Mouse (Mus musculus) midbrain, embryonic 12.5 days (tissue): ENCODE results near the gene Aplp2. TPM values are rescaled to one million over a fixed set of nuclear protein-coding genes. Genes with fewer than 3 reads are reported as not detected.

ENCODE experiments used
- ATAC-seq: fragments of 200-750 bp; cut with Nextera tagmentation; 2 replicates; pipeline ENCODE4 v1.8.0; 2017; ENCODE audit warnings: low read depth, moderate TSS enrichment, moderate library complexity; ENCODE audit not compliant: low FRiP score
- H3K27ac ChIP-seq: fragments of 300-500 bp; sonication (generic); replicated peaks from 2 replicates; pipeline ENCODE4 v1.5.1; 2016; ENCODE audit warnings: mild to moderate bottlenecking
- H3K27me3 ChIP-seq: fragments of 300-500 bp; sonication (generic); 2 replicates; pipeline ENCODE4 v1.6.1; 2016; ENCODE audit warnings: mild to moderate bottlenecking
- H3K36me3 ChIP-seq: fragments of 300-500 bp; sonication (generic); 2 replicates; pipeline ENCODE4 v1.6.1; 2016
- H3K4me1 ChIP-seq: fragments of 300-500 bp; sonication (generic); 2 replicates; pipeline ENCODE4 v1.6.1; 2016
- H3K4me2 ChIP-seq: fragments of 300-500 bp; sonication (generic); replicated peaks from 2 replicates; pipeline ENCODE4 v1.6.1; 2016; ENCODE audit warnings: mild to moderate bottlenecking, moderate library complexity
- H3K4me3 ChIP-seq: fragments of 300-500 bp; sonication (generic); 2 replicates; pipeline ENCODE4 v1.5.1; 2016; ENCODE audit warnings: mild to moderate bottlenecking
- H3K9ac ChIP-seq: fragments of 300-500 bp; sonication (generic); replicated peaks from 2 replicates; pipeline ENCODE4 v1.6.1; 2016; ENCODE audit warnings: mild to moderate bottlenecking, moderate library complexity
- H3K9me3 ChIP-seq: fragments of 300-500 bp; sonication (generic); 2 replicates; pipeline ENCODE4 v1.6.1; 2016; ENCODE audit warnings: mild to moderate bottlenecking
- WGBS: fragments of 180-500 bp; shearing (Covaris S2); methylation state at CpG from one replicate; pipeline ENCODE4 v1.1.7; 2016; 5-methylcytosine and 5-hydroxymethylcytosine counted together
- polyA plus RNA-seq: library from polyadenylated mRNA; unstranded; fragments of >200 nt; fragmentation: Nextera tagmentation; extraction: Ambion mirVana; gene quantifications from 2 replicates; pipeline ENCODE4 v1.2.1, GENCODE M21; 2016

Gene Aplp2
- polyA plus RNA-seq, 1 experiment from 2014 or later: 255 TPM

GRCm38 (mm10) chr9:31243939-31244333 is 32.3 kb upstream of the Aplp2 start:
- H3K4me1 ChIP-seq: no peaks in the 10 kb centered on the region
- ATAC-seq: no peak
- H3K27ac ChIP-seq: no peak overlapping the region
- no peaks in the 10 kb centered on the region for H3K9me3 ChIP-seq
- no peaks in the 10 kb centered on the region for H3K27me3 ChIP-seq
- no peaks in the 10 kb centered on the region for H3K36me3 ChIP-seq
- no peak overlapping the region for H3K9ac ChIP-seq
- 86% methylated on average over 5 of the region's 5 CpGs for WGBS
- H3K4me2 ChIP-seq: no peak overlapping the region
- H3K4me3 ChIP-seq: no peak overlapping the region

- H3K36me3 ChIP-seq: no peaks in the 10 kb centered on the region
- ATAC-seq: no peak
- no peaks in the 10 kb centered on the region for H3K9me3 ChIP-seq
- H3K27ac ChIP-seq: no peak overlapping the region
- H3K4me1 ChIP-seq: no peaks in the 10 kb centered on the region
- H3K4me2 ChIP-seq: no peak overlapping the region
- 82% methylated on average over 18 of the region's 18 CpGs for WGBS
- H3K9ac ChIP-seq: no peak overlapping the region
- no peaks in the 10 kb centered on the region for H3K27me3 ChIP-seq
- H3K4me3 ChIP-seq: no peak overlapping the region
These were observed 31.8 kb upstream of the Aplp2 start for GRCm38 (mm10) chr9:31243306-31243938.

GRCm38 (mm10) chr9:31241208-31241699 is 29.6 kb upstream of the Aplp2 start:
- Histone ChIP-seq H3K36me3 (no peaks in the 10 kb centered on the region), H3K9ac (no peak overlapping the region), H3K27ac (no peak overlapping the region), H3K4me2 (no peak overlapping the region), H3K9me3 (no peaks in the 10 kb centered on the region), H3K4me1 (no peaks in the 10 kb centered on the region), H3K4me3 (no peak overlapping the region), H3K27me3 (no peaks in the 10 kb centered on the region)
- 87% methylated on average over 7 of the region's 7 CpGs for WGBS
- no peak for ATAC-seq

- ATAC-seq: no peak
- H3K4me3 ChIP-seq: no peak overlapping the region
- no peaks in the 10 kb centered on the region for H3K27me3 ChIP-seq
- H3K4me2 ChIP-seq: no peak overlapping the region
- no peaks in the 10 kb centered on the region for H3K4me1 ChIP-seq
- WGBS: 83% methylated on average over 8 of the region's 8 CpGs
- no peaks in the 10 kb centered on the region for H3K36me3 ChIP-seq
- no peak overlapping the region for H3K9ac ChIP-seq
- no peak overlapping the region for H3K27ac ChIP-seq
- H3K9me3 ChIP-seq: no peaks in the 10 kb centered on the region
These were observed 29.1 kb upstream of the Aplp2 start for GRCm38 (mm10) chr9:31240522-31241207.

GRCm38 (mm10) chr9:31239551-31239950 is 27.9 kb upstream of the Aplp2 start:
- Histone ChIP-seq H3K36me3 (no peaks in the 10 kb centered on the region), H3K9ac (no peak overlapping the region), H3K9me3 (no peaks in the 10 kb centered on the region), H3K4me2 (no peak overlapping the region), H3K27ac (no peak overlapping the region), H3K27me3 (no peaks in the 10 kb centered on the region), H3K4me1 (no peaks in the 10 kb centered on the region), H3K4me3 (no peak overlapping the region)
- no peak for ATAC-seq
- 83% methylated on average over 2 of the region's 2 CpGs for WGBS

- 90% methylated on average over 2 of the region's 2 CpGs for WGBS
- H3K4me2 ChIP-seq: no peak overlapping the region
These were observed 26.9 kb upstream of the Aplp2 start for GRCm38 (mm10) chr9:31238526-31238925.

GRCm38 (mm10) chr9:31236079-31236478 is 24.5 kb upstream of the Aplp2 start:
- H3K9me3 ChIP-seq: no peaks in the 10 kb centered on the region
- no peak overlapping the region for H3K4me2 ChIP-seq
- no peak for ATAC-seq
- WGBS: 78% methylated on average over 5 of the region's 5 CpGs
- H3K4me3 ChIP-seq: no peak overlapping the region
- no peaks in the 10 kb centered on the region for H3K36me3 ChIP-seq
- H3K27me3 ChIP-seq: no peaks in the 10 kb centered on the region
- H3K9ac ChIP-seq: no peak overlapping the region
- peaks cover 7% of the 10 kb centered on the region; the same call in 1 of the 2 replicates for H3K4me1 ChIP-seq
- H3K27ac ChIP-seq: no peak overlapping the region

More at GRCm38 (mm10) chr9:31238526-31238925, 26.9 kb upstream of the Aplp2 start:
- H3K27ac ChIP-seq: no peak overlapping the region
- H3K36me3 ChIP-seq: no peaks in the 10 kb centered on the region
- ATAC-seq: no peak
- H3K9ac ChIP-seq: no peak overlapping the region
- H3K27me3 ChIP-seq: no peaks in the 10 kb centered on the region
- no peaks in the 10 kb centered on the region for H3K4me1 ChIP-seq
- H3K9me3 ChIP-seq: no peaks in the 10 kb centered on the region
- no peak overlapping the region for H3K4me3 ChIP-seq

GRCm38 (mm10) chr9:31235489-31235888 is 23.9 kb upstream of the Aplp2 start:
- no peak overlapping the region for H3K4me2 ChIP-seq
- H3K36me3 ChIP-seq: no peaks in the 10 kb centered on the region
- H3K27ac ChIP-seq: no peak overlapping the region
- ATAC-seq: no peak
- H3K9me3 ChIP-seq: no peaks in the 10 kb centered on the region
- H3K4me3 ChIP-seq: no peak overlapping the region
- no peaks in the 10 kb centered on the region for H3K27me3 ChIP-seq
- H3K9ac ChIP-seq: no peak overlapping the region
- 84% methylated on average over 9 of the region's 9 CpGs for WGBS
- H3K4me1 ChIP-seq: peaks cover 7% of the 10 kb centered on the region; the same call in 1 of the 2 replicates

- 75% methylated on average over 4 of the region's 4 CpGs for WGBS
- Histone ChIP-seq H3K4me1 (peaks cover 7% of the 10 kb centered on the region; the same call in 1 of the 2 replicates), H3K4me3 (no peak overlapping the region), H3K9me3 (no peaks in the 10 kb centered on the region), H3K4me2 (no peak overlapping the region), H3K9ac (no peak overlapping the region), H3K36me3 (no peaks in the 10 kb centered on the region), H3K27ac (no peak overlapping the region), H3K27me3 (no peaks in the 10 kb centered on the region)
- no peak for ATAC-seq
These were observed 23.4 kb upstream of the Aplp2 start for GRCm38 (mm10) chr9:31235030-31235429.

GRCm38 (mm10) chr9:31226541-31226940 is 14.9 kb upstream of the Aplp2 start:
- Histone ChIP-seq H3K36me3 (no peaks in the 10 kb centered on the region), H3K4me2 (no peak overlapping the region), H3K27me3 (no peaks in the 10 kb centered on the region; the same call in 1 of the 2 replicates), H3K27ac (no peak overlapping the region), H3K4me3 (no peak overlapping the region), H3K9ac (no peak overlapping the region), H3K9me3 (no peaks in the 10 kb centered on the region), H3K4me1 (peaks cover 1% of the 10 kb centered on the region; the same call in 1 of the 2 replicates)
- 89% methylated on average over 8 of the region's 8 CpGs for WGBS
- ATAC-seq: no peak

- Histone ChIP-seq H3K4me1 (no peaks in the 10 kb centered on the region), H3K4me3 (no peak overlapping the region), H3K36me3 (no peaks in the 10 kb centered on the region), H3K9me3 (no peaks in the 10 kb centered on the region), H3K4me2 (no peak overlapping the region), H3K27ac (no peak overlapping the region), H3K27me3 (no peaks in the 10 kb centered on the region; the same call in 1 of the 2 replicates), H3K9ac (no peak overlapping the region)
- 83% methylated on average over 11 of the region's 11 CpGs for WGBS
- no peak for ATAC-seq
These were observed 14.2 kb upstream of the Aplp2 start for GRCm38 (mm10) chr9:31225808-31226207.

- no peaks in the 10 kb centered on the region for H3K9me3 ChIP-seq
- no peak overlapping the region for H3K9ac ChIP-seq
- no peaks in the 10 kb centered on the region for H3K4me1 ChIP-seq
- no peaks in the 10 kb centered on the region for H3K36me3 ChIP-seq
- ATAC-seq: no peak
- no peak overlapping the region for H3K4me3 ChIP-seq
- no peak overlapping the region for H3K27ac ChIP-seq
- WGBS: 80% methylated on average over 4 of the region's 4 CpGs
- no peaks in the 10 kb centered on the region; the same call in 1 of the 2 replicates for H3K27me3 ChIP-seq
- H3K4me2 ChIP-seq: no peak overlapping the region
These were observed 11.9 kb upstream of the Aplp2 start for GRCm38 (mm10) chr9:31223475-31223874.
